Comparison of ENCODE assay signal across 15 mouse cellular contexts in the genomic region with DNA sequence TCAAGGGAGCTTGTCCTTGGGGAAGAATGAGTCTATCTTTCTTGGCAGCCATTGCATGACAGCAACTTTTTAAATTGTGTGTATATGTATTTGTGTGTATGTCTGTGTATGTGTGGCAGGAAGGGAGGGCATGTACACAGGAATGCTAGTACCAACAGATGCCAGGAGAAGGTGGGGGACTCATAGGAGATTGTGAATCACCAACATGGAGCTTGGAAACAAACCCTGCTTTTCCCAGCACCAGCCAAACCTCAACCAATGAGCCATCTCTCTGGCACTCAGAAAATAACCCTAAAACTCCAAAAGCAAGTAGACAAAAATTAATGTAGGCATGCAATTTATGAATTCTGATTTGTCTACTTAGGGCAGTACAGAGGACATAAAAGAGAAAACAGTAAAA.
"Had no signal": no experiment of that assay in that cellular context is flagged by ENCODE, and none has a peak within 500 bp of the region (broad histone marks: within the 10 kb centered on the region; RNA-seq: fewer than 3 reads in every experiment).

No protein-coding gene starts in this region.

- DNase-seq: lung, adult 18-20 months; lung, embryonic 14.5 days; lung, postnatal 10 days; lung, postnatal 4 days; midbrain, embryonic 14.5 days; right cerebral cortex, postnatal 14 days; thymus, adult 18-20 months; thymus, postnatal 14 days; thymus, postnatal 36 days had no signal

- H3K36me3 ChIP-seq: midbrain, embryonic 10.5 days; midbrain, embryonic 12.5 days; neural tube, embryonic 12.5 days; stomach, embryonic 15.5 days had no signal

- H3K4me1 ChIP-seq: midbrain, embryonic 10.5 days; midbrain, embryonic 12.5 days; neural tube, embryonic 12.5 days; stomach, embryonic 15.5 days had no signal

- H3K9me3 ChIP-seq: midbrain, embryonic 10.5 days; midbrain, embryonic 12.5 days; neural tube, embryonic 12.5 days; stomach, embryonic 15.5 days had no signal

- H3K27me3 ChIP-seq: midbrain, embryonic 12.5 days; neural tube, embryonic 12.5 days; stomach, embryonic 15.5 days had no signal

- H3K27ac ChIP-seq: midbrain, embryonic 10.5 days; midbrain, embryonic 12.5 days; neural tube, embryonic 12.5 days; stomach, embryonic 15.5 days; stomach, postnatal 0 days had no signal

- ATAC-seq: midbrain, embryonic 16.5 days had no signal

- H3K9ac ChIP-seq: lung, embryonic 14.5 days; midbrain, embryonic 12.5 days; neural tube, embryonic 12.5 days; stomach, embryonic 15.5 days had no signal

- H3K4me3 ChIP-seq: midbrain, embryonic 10.5 days; midbrain, embryonic 12.5 days; neural tube, embryonic 12.5 days; stomach, embryonic 15.5 days had no signal

- H3K4me2 ChIP-seq: lung, embryonic 14.5 days; midbrain, embryonic 12.5 days; neural tube, embryonic 12.5 days; stomach, embryonic 15.5 days had no signal
